Mouse (Mus musculus) midbrain, postnatal 0 days (tissue): ENCODE measurements around the gene Frmd4b. TPM values are rescaled to one million over a fixed set of nuclear protein-coding genes. Genes with fewer than 3 reads are reported as not detected.

Source experiments
- ATAC-seq: fragments of 200-750 bp; cut with Nextera tagmentation; 2 replicates; pipeline ENCODE4 v1.8.0; 2017; ENCODE audit warnings: moderate number of reproducible peaks, mild to moderate bottlenecking, moderate TSS enrichment, moderate library complexity; ENCODE audit not compliant: low FRiP score
- DNase-seq: peaks from one replicate; pipeline ENCODE4 v3.0.0-alpha.2; 2015; ENCODE audit warnings: low spot score
- H3K27ac ChIP-seq: fragments of 300-500 bp; sonication (generic); 2 replicates; pipeline ENCODE4 v1.5.1; 2014; ENCODE audit warnings: low read depth, mild to moderate bottlenecking, low read length, mixed read lengths
- H3K27me3 ChIP-seq: fragments of 300-500 bp; sonication (generic); 2 replicates; pipeline ENCODE4 v1.6.1; 2014; ENCODE audit warnings: low read length, control low read depth, mixed read lengths; ENCODE audit not compliant: insufficient read depth
- H3K36me3 ChIP-seq: fragments of 300-500 bp; sonication (generic); 2 replicates; pipeline ENCODE4 v1.6.1; 2014; ENCODE audit warnings: low read length, control low read depth, mixed read lengths; ENCODE audit not compliant: insufficient read depth
- H3K4me1 ChIP-seq: fragments of 300-500 bp; sonication (generic); 2 replicates; pipeline ENCODE4 v1.6.1; 2014; ENCODE audit warnings: mild to moderate bottlenecking, control low read depth, antibody characterized with exemption, low read length, mixed read lengths; ENCODE audit not compliant: insufficient read depth
- H3K4me2 ChIP-seq: fragments of 300-500 bp; sonication (generic); 2 replicates; pipeline ENCODE4 v1.6.1; 2014; ENCODE audit warnings: low read depth, mild to moderate bottlenecking, low read length, mixed read lengths; ENCODE audit not compliant: poor library complexity, severe bottlenecking
- H3K4me3 ChIP-seq: fragments of 300-500 bp; sonication (generic); 2 replicates; pipeline ENCODE4 v1.5.1; 2014; ENCODE audit warnings: low read depth, mild to moderate bottlenecking, low read length, moderate library complexity
- H3K9ac ChIP-seq: fragments of 300-500 bp; sonication (generic); replicated peaks from 2 replicates; pipeline ENCODE4 v1.6.1; 2014; ENCODE audit warnings: mild to moderate bottlenecking, low read length, moderate library complexity, mixed read lengths; ENCODE audit not compliant: poor library complexity, severe bottlenecking
- H3K9me3 ChIP-seq: fragments of 300-500 bp; sonication (generic); 2 replicates; pipeline ENCODE4 v1.6.1; 2016; ENCODE audit warnings: low read length, control low read depth
- CTCF ChIP-seq: IDR thresholded peaks from 2 replicates; pipeline ENCODE4 v1.5.1; 2016; ENCODE audit warnings: antibody characterized with exemption, mild to moderate bottlenecking
- WGBS: fragments of 180-500 bp; shearing (Covaris S2); extraction: QIAGEN DNeasy Blood & Tissue Kit; methylation state at CpG from one replicate; pipeline ENCODE4 v1.1.7; 2014; 5-methylcytosine and 5-hydroxymethylcytosine counted together
- polyA plus RNA-seq: library from polyadenylated mRNA; unstranded; fragments of >200 nt; fragmentation: Nextera tagmentation; extraction: Ambion mirVana; gene quantifications from 2 replicates; pipeline ENCODE4 v1.2.1, GENCODE M21; 2015
- total RNA-seq: library from RNA; depleted of rRNA; stranded (reverse); fragments of >200 nt; gene quantifications from 2 replicates; pipeline ENCODE4 v1.2.3, GENCODE M21; 2014

The Frmd4b gene
- total and polyA plus RNA-seq, 2 experiments from 2014 or later = 7.9 to 20.7 TPM

DNA sequence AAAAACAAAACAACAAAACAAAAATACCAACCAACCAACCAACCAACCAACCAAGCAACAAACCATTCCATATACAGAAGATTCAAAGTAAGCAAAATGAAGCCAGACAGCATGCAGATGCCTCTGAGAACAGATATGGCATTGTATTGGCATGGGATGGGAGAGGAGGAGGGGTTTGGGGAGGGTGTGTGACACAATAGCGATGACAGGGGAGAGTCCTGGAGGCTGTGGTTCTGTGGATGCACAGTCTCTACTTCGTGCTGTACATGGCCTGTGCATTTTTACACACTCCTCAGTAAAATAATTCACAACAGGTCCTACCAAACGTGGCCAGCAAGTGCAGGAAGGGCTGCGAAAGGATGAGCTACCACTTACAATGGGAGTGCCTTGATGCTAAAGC, 278.5 kb downstream of the Frmd4b start:
- no peak overlapping the region for H3K4me2 ChIP-seq
- no peak overlapping the region for H3K4me3 ChIP-seq
- H3K27me3 ChIP-seq = no peaks in the 10 kb centered on the region
- no peak for ATAC-seq
- H3K27ac ChIP-seq = no peak overlapping the region
- H3K9ac ChIP-seq = no peak overlapping the region
- no peak for DNase-seq
- H3K9me3 ChIP-seq = no peaks in the 10 kb centered on the region
- no peaks in the 10 kb centered on the region for H3K4me1 ChIP-seq
- no peaks in the 10 kb centered on the region for H3K36me3 ChIP-seq
- no peak for TF ChIP-seq CTCF
- WGBS = 39% methylated on average over 4 of the region's 4 CpGs

DNA sequence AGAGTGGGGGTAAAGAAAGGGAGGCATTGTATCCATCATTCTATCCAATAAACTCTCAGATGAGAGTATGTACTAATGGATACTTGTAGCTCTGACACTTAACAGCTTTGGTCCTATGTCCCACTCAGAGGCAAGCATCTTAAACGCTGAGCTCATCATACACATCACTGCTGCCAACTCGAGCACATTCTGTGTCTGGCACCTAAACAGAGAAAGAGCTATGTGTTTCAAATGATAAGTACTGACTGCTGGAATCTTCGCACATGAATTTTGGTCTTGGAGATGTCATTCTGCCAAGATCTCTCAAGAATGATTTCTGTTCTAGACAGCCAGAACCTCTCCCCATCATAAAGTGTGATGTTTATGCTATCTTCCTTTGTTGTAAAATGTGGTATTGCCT, 284.0 kb downstream of the Frmd4b start:
- Histone ChIP-seq H3K4me3 (no peak overlapping the region), H3K27ac (no peak overlapping the region), H3K36me3 (no peaks in the 10 kb centered on the region), H3K4me1 (no peaks in the 10 kb centered on the region), H3K27me3 (no peaks in the 10 kb centered on the region), H3K9ac (no peak overlapping the region), H3K4me2 (no peak overlapping the region), H3K9me3 (no peaks in the 10 kb centered on the region)
- DNase-seq (no peak), ATAC-seq (no peak)
- WGBS = 86% methylated on average over 3 of the region's 3 CpGs
- TF ChIP-seq CTCF = no peak

DNA sequence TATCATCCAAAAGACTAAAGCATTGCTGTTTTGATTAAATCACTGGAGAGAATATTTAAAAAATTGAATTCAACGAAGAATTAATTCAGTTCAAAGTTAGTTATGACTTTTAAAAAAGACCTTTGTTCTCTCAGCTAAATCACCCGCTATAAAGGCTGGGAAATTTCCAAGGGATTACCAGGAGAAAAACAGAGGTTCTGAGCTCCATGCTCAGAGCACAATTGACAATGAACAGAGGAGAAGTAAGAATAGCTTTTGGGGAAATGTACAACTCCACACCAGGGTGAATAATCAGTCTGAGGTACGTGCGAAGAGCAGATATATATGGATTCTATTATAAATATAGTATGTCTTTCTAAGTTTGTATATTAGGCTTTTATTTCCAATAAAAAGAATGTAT, 293.4 kb downstream of the Frmd4b start:
- Histone ChIP-seq H3K9ac (no peak overlapping the region), H3K27me3 (no peaks in the 10 kb centered on the region), H3K4me2 (no peak overlapping the region), H3K9me3 (no peaks in the 10 kb centered on the region), H3K4me3 (no peak overlapping the region), H3K27ac (no peak overlapping the region), H3K4me1 (no peaks in the 10 kb centered on the region), H3K36me3 (no peaks in the 10 kb centered on the region; the same call in 1 of the 2 replicates)
- no peak for TF ChIP-seq CTCF
- 59% methylated on average over 4 of the region's 4 CpGs for WGBS
- ATAC-seq (no peak), DNase-seq (no peak)

DNA sequence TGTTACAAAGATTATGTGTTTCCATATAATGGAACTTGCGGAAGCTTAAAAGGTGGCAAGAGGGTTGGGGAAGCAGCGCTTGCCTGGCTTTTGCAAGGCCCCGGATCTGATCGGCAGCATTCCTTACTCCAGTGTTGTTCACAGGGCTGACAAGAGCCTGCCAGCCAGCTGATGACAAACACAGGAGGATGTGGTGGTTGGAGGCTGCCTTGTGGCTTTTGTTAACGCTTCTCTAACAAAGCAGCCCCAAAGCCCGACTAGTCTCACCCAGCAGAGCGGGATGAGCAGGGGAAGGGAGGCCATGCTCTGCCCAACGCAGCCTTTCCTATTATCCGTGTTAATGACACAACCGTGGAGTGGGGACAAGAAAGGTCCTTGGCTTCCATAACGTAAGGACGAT, 295.2 kb downstream of the Frmd4b start:
- H3K4me3 ChIP-seq = no peak overlapping the region
- no peak for DNase-seq
- no peak for ATAC-seq
- no peaks in the 10 kb centered on the region for H3K4me1 ChIP-seq
- H3K27me3 ChIP-seq = no peaks in the 10 kb centered on the region
- no peak overlapping the region for H3K27ac ChIP-seq
- no peak overlapping the region for H3K9ac ChIP-seq
- 68% methylated on average over 12 of the region's 12 CpGs for WGBS
- no peak overlapping the region for H3K4me2 ChIP-seq
- no peak for TF ChIP-seq CTCF
- H3K9me3 ChIP-seq = no peaks in the 10 kb centered on the region
- H3K36me3 ChIP-seq = no peaks in the 10 kb centered on the region; the same call in 1 of the 2 replicates

DNA sequence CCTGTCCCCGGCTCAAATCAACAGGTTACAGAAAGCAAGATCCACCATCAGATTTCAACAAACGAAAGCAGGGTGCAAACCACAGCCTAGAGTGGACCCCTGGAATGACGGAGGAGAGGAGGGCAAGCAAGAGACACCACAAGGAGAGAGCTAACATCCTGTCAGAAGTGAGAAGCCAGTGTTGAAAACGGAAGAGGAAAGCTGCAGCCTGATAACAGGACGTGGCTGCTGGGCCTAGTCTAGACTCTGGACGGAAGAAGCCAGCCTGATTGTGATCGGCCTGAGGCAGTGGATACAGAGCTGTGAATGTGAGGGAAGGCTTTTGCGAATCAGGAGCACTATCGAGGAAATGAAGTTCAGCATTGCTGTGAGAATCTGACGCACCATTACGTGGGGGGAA, 296.2 kb downstream of the Frmd4b start:
- Histone ChIP-seq H3K9me3 (no peaks in the 10 kb centered on the region), H3K4me3 (no peak overlapping the region), H3K36me3 (no peaks in the 10 kb centered on the region), H3K4me1 (no peaks in the 10 kb centered on the region), H3K4me2 (no peak overlapping the region), H3K27me3 (no peaks in the 10 kb centered on the region), H3K27ac (no peak overlapping the region), H3K9ac (no peak overlapping the region)
- 79% methylated on average over 11 of the region's 11 CpGs for WGBS
- no peak for TF ChIP-seq CTCF
- ATAC-seq (no peak), DNase-seq (no peak)

DNA sequence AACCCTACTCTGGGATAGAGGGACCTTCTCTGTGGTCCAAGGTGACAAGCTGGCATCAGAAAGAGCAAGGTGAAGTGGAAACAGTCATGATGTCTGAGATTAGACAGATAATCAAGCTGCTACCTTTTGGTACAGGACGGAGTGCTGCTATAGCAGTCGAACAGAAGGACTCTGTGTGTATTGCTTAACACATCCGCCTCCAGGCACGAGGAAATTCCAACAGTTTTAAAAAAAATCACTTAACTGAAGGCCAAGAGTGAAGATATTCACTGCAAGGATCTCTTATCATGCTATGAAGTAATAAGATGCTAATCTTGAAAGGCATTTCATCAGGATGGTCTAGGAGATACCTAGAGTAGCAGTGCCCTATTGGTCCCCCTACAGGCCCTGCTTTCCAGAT, 298.3 kb downstream of the Frmd4b start:
- H3K9me3 ChIP-seq = no peaks in the 10 kb centered on the region
- H3K27ac ChIP-seq = no peak overlapping the region
- DNase-seq (no peak), ATAC-seq (no peak)
- H3K4me3 ChIP-seq = no peak overlapping the region
- no peak for TF ChIP-seq CTCF
- no peaks in the 10 kb centered on the region for H3K36me3 ChIP-seq
- 88% methylated on average over 4 of the region's 4 CpGs for WGBS
- H3K9ac ChIP-seq = no peak overlapping the region
- H3K4me2 ChIP-seq = no peak overlapping the region
- peaks cover 3% of the 10 kb centered on the region; the same call in 1 of the 2 replicates for H3K27me3 ChIP-seq
- H3K4me1 ChIP-seq = no peaks in the 10 kb centered on the region

DNA sequence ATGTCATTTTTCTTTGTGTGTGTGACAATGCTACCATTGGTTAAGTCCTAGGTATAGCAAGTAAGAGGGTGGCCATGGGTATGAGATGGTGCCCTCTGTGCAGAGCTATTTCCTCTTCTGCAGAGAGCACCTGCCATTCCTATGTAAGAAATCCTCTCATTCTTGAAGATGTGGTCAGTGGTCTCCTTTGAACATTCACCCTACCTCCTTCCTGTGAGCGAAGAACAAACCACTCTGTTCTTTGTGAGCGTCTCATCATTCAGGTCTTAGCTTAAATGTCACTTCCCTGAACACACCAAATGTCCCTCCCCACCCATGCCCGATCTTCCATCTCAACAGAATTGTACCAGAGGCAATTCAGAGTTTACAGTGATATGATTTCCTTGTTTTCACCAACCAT, 299.4 kb downstream of the Frmd4b start:
- H3K9ac ChIP-seq = no peak overlapping the region
- WGBS = 95% methylated on average over 3 of the region's 3 CpGs
- no peaks in the 10 kb centered on the region for H3K4me1 ChIP-seq
- H3K9me3 ChIP-seq = no peaks in the 10 kb centered on the region
- H3K4me2 ChIP-seq = no peak overlapping the region
- H3K27ac ChIP-seq = no peak overlapping the region
- DNase-seq (no peak), ATAC-seq (no peak)
- peaks cover 3% of the 10 kb centered on the region; the same call in 1 of the 2 replicates for H3K27me3 ChIP-seq
- H3K4me3 ChIP-seq = no peak overlapping the region
- no peaks in the 10 kb centered on the region for H3K36me3 ChIP-seq
- TF ChIP-seq CTCF = no peak
